Mouse (Mus musculus): ENCODE measurements at regions not wholly inside any gene's neighbourhood (a gene's known extent, or its start where the extent isn't known, plus 50 kb on each side); places are given as distances from the start of the nearest gene placed in this dataset.

DNA sequence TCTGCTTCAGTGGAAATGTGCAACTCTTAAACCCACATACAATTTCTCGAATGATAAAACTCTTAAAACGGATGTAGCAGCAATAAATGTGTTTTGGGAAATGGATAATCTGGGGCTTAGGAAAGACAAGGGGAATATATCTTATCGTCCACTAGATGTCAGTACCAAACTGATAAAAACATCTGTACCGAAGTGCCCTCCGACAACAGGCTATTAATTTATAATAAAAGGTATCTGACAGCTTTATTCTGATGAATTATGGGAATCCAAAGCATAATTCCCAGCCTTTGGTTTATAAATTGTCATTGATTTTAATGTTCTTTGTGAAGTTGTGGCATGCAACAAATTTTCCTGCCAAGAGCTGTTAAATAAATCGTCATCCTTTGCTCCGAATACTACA is 153.4 kb downstream of the Etnk1 start:
- TF ChIP-seq CTCF (IDR thresholded peaks at IDR 0.05; ENCODE audit: low read depth) (peak; percentile 42), EP300 (IDR thresholded peaks at IDR 0.05; ENCODE audit: low read depth) (no peak)

Measured in liver, postnatal 0 days (tissue).